Mouse (Mus musculus) subcutaneous adipose tissue, adult 2 months (tissue): ENCODE data around the gene Mettl18. TPM values are rescaled to one million over a fixed set of nuclear protein-coding genes. Genes with fewer than 3 reads are reported as not detected.

ENCODE experiments used
- polyA plus RNA-seq: library from polyadenylated mRNA; depleted of rRNA; stranded (reverse); fragments of >200 nt; gene quantifications from 2 replicates; pipeline ENCODE4 v1.2.3, GENCODE M21; 2012; ENCODE audit warnings: low replicate concordance; rRNA removed

The Mettl18 gene
- polyA plus RNA-seq, result 0.63 and 1.0 TPM in 2 replicates

GRCm38 (mm10) chr1:163994721-163995608 lies at the start of gene Mettl18, which contains the start of gene BC055324:
Mettl18 (plus strand) TSS chr1:163994889.
BC055324 (minus strand) TSS chr1:163994796.

Other genes with a start within 250 kb of the Mettl18 start
- 6.8 and 8.5 TPM in 2 replicates for gene Kifap3, start 215.3 kb upstream of the Mettl18 start, polyA plus RNA-seq
- gene Scyl3, start 65.8 kb upstream of the Mettl18 start, polyA plus RNA-seq, result 7.9 and 10.8 TPM in 2 replicates
- 0.34 and 2.6 TPM in 2 replicates for gene BC055324, start 93 bp upstream of the Mettl18 start, polyA plus RNA-seq
- gene Sele, start 53.3 kb downstream of the Mettl18 start, polyA plus RNA-seq, result 0.04 and 0.67 TPM in 2 replicates
- 1.0 and 2.1 TPM in 2 replicates for gene Sell, start 67.1 kb downstream of the Mettl18 start, polyA plus RNA-seq
- gene Selp, start 120.4 kb downstream of the Mettl18 start, polyA plus RNA-seq, result 7.4 and 10.4 TPM in 2 replicates
- gene F5, start 156.9 kb downstream of the Mettl18 start, polyA plus RNA-seq, result 0.43 and 3.7 TPM in 2 replicates